Mouse (Mus musculus) spleen, adult 12 weeks (tissue): ENCODE data around the gene Cep72.
"Not testable (repeated sequence)": the region's sequence is repeated elsewhere in the genome, so short reads cannot be mapped to it uniquely, and the experiment has no call there.

Experiments used
- DNase-seq: peaks from one replicate; pipeline ENCODE4 v3.0.0; 2022; ENCODE audit warnings: low spot score

Gene Cep72

GRCm38 (mm10) chr13:74030691-74031090, 31.4 kb downstream of the Cep72 start:
- DNase-seq: no peak

DNA sequence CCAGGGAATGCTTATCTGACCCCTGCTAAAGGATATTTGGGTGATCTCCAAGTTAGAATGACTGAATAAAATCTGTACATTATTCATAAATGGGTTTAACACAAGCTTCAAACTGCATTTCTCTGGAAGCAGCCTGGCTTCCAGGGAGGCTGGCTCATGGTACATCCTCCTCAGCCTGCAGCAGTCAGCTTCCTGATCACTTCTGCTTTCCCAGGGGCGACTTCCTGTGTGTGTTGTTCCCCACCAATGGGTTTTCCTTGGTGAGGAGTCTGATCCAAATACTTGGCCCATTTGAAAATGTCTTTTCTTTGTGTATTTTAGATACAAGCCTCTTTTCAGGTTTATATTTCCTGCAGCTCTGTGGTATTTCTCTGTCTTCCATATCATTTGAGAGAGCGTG, 33.1 kb downstream of the Cep72 start:
- no peak for DNase-seq

GRCm38 (mm10) chr13:74028116-74028515, 34.0 kb downstream of the Cep72 start:
- no peak for DNase-seq

DNA sequence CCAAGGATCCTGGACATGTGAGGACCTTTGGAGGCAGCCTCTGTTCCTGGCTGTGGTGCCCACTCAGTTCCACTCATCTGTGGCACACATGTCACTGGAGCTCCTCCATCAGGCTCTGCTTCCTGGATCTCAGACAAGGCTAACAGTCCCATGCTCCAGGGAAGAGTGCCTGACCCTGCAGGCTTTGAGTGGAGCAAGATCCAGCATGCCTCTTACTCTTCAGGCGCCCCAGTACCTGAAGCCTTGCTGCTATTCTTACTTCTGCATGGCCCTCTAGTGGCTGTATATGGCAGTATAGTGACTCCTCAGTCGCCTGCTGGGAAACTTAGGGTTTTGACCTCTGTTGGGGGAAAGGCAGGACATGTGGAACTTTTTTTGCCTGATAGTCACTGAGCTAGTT, 35.9 kb downstream of the Cep72 start:
- no peak for DNase-seq

- no peak for DNase-seq
These were observed 36.7 kb downstream of the Cep72 start for GRCm38 (mm10) chr13:74025151-74026081.

DNA sequence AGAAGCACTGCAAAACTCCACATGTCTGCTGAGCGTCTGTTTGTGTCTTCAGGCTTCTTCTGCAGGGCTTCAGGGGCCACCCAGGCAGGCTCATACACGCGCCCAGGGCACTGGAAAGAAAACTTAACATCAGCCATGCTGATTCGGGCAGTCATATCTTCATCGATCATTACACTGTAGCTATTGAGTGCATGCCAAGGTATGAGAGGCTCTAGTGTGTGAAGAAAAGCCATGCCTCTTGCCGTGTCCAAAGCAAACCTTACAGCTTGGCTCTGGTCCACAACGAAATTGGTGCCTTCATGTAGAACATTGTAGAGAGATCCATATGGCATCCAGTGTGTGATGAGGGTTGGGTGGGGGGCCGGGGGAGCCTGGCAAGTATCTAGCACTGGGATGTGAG, 43.1 kb downstream of the Cep72 start:
- DNase-seq: not testable (repeated sequence)

GRCm38 (mm10) chr13:74017426-74017825, 44.7 kb downstream of the Cep72 start:
- DNase-seq: no peak

DNA sequence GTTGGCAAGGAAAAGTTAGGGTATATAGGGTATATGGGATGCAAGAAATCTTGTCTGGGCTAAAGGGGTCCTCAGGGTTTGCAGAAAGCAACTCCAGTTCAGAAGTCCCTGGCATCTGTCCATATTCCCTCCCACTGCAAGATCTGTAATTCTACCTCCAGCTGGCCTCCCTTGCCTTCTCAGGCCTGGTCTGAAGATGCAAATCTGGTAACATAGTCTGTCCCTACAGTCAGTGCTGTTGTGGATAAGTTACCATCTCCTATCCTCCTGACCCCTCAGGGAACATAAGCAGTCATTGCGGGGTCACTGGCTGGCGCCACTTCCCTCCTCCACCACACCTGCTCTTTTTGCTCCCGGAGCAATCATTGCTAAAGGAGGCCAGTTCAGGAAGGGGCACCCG, 46.2 kb downstream of the Cep72 start:
- no peak for DNase-seq

- DNase-seq: no peak
These were observed 51.4 kb downstream of the Cep72 start for GRCm38 (mm10) chr13:74010678-74011077.

DNA sequence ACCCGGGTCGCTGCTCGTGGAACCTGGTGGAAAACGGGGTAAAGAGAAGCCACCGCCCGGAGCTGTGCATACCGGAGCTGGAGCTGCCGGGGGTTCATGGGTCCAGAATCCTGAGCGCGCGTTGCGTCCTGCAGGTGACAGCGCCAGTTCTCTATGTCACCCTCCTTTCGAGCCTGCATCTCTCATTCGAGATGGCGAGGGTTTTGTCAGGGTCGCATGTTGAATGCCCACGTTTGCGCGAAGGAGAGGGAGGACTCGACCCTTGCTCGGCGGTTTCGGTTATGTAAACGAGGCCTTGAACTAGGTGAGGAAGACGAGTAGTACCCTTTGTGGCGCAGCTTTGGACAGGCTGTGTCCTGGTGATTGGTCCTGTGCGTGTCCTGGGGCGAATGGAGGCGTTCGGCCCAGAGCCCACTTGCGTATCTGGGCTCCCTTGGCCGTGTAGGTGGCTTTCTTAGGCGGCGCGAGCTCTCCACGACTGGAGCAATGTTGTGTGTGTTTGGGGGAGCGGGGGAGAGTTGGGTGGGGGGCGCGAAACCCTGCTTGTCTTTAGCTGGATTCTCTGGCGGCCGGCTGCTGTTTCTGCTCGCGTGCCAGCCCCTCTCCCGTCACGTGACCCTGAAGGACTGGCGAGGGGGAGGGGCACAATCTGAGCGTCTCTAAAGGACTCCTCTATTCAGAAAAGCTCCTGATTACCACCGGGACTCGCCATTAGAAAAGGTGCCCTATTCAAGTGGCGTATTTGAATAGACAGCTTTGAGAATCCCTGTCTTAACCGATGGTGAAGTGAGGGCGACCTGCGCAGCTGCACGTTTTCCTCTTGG, 52.1 kb downstream of the Cep72 start:
- DNase-seq: no peak

DNA sequence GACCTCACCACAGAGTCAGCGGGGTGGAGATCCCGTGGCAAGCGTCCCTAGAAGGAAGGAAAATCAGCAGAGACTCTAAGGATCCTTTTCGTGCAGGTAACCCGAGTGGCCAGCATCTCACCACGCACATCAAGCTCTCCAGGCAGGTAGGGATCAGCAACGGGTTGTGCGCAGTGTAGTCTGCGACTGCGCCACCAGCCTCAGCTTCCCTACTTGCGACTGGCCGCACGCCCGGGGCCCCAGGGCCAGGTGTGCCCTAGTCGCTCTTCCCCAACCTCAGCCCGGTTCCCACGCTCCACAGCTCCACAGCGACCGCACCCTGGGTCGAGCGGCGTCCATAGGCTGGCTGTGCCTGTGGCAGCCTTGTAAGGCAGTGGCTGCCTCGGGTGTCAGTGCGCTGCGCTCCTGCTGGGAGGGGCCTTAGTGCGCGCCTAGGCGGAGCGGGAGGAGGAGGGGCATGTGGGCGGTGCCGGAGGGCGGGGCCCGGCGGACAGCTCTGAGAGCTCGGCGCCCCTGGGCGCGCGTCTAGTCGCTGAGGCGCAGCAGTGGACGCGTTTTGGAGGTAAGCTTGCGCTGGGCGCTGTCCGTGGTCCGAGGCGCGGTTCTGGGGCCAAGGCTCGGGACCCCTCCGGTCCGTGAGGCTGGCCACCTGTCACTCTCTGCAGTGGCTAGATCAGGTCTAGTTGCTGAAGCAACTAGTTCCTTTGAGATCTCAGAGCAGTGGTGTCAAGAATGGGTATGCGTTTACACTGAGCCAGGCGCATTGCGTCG, 53.0 kb downstream of the Cep72 start, which contains the start of gene Tppp:
Gene Tppp (plus strand): TSS at position 460 of the 771 bp plus-strand sequence.
- peak; percentile 81 for DNase-seq

DNA sequence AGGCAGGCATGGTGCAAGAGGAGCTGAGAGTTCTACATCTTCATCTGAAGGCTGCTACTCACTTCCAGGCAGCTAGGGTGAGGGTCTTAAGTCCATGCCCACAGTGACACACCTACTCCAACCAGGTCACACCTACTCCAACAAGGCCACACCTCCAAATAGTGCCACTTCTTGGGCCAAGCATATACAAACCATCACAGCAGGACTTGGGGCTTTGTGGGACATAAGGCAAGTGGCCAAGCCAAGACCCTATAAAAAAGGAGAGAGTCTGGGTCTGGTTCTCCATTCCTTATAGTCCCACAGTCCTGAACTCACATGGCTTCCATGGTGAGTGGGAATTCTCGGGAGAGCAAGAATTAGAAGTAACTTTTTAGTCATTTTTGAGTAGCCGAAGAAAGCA, 53.9 kb downstream of the Cep72 start:
- DNase-seq: not testable (repeated sequence)

DNA sequence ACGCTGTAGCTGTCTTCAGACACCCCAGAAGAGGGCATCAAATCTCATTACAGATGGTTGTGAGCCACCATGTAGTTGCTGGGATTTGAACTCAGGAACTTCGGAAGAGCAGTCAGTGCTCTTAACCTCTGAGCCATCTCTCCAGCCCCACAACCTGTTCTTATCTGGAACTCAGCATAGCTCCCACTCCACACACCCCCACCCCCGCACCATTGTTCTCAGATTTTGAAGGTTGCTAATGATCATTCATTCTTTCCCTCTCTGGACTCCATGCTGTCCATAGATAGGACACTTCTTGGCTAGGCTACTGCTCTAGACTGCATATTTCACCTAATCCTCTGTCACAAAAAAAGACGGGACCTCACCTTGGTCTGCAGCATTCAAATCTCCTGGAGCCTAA, 55.2 kb downstream of the Cep72 start:
- not testable (repeated sequence) for DNase-seq

DNA sequence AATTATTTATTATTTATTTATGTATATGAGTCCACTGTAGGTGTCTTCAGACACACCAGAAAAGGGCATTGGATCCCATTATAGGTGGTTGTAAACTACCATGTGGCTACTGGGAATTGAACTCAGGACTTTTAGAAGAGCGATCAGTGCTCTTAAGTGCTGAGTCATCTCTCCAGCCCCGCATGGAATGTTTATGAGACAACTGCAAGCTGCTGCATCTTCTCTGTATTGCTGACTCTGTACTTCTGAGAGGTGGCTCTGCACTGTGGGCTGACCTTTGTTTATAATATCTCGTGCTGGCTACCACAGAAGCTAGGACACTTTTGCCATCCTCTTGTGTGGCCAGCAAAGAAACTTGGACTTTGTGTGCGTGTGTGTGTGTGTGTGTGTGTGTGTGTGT, 60.6 kb downstream of the Cep72 start:
- no peak for DNase-seq

DNA sequence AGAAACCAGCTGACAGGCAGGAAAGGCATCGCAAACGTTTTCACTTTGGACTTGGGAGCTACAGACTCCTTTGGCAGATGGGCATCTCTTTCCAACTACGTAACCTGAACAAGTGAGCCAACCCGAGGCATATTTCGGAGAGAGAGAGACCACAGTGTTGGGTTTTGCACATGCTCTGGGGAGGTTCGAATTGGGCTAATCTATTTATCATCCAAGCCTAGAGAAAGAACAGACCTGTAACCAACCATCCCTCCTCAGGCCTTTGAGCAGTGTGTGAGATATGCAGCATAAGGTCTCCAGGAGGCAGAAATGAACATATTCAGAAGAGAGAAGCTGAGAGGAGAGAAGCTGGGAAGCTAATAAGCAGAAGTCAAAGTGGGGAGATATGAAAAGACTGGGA, 61.1 kb downstream of the Cep72 start:
- DNase-seq: no peak

GRCm38 (mm10) chr13:74000519-74000918, 61.6 kb downstream of the Cep72 start:
- no peak for DNase-seq

DNA sequence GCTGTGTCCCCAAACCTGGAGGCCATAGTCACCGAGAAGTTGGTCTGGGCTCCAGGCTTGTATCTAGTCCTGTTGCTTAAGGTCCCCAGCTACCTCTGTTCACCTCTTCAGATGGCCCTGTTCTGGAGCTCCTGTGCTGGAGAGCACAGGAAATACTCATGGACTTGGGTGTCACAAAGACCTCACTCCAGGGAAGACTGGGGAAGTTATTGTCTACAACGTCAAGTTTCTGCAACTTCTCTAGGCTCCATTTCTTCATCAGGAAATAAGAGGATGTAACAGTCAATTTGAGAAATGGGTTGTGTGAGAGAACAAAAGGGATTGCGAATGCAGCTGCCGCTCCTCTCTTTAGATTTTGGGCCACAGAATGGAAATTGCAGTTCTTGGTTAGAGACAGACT, 65.6 kb downstream of the Cep72 start:
- DNase-seq: no peak

DNA sequence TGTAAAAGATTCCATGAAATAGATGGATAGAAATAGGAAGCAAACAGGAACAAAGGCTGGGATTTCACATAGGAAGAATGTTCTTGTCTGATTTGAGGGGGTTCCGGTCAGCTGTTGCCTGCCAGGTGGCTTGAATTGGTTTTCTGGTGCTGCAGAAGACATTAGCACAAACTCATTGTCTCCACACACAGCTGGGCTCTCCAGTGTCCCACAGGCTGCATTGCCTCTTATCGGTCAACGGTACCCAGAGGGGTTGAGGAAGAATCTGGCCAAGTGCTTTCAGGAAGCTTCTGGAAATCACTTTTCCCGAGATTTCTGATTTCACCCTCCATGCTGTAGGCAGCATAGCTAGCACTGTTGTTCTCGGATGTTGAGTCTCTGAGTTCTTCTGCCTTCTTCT, 70.8 kb downstream of the Cep72 start:
- no peak for DNase-seq

DNA sequence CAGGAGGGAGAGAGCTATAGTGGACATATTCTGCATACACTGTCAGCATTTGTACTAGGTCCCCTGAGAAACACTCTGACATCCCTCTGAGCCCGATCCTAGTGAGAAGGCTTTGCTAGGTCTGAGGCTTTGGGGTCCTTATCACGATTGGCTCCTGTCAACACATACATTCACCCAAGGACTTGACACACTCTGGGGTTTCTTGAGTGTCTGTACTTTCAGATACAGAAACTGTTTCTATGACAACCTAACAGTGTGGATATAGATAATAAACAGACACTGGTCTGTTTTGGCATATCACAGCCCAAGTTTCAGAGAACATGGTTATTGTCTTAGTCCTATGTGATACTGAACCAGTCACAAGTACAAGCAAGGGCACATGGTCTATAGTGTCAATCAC, 71.3 kb downstream of the Cep72 start:
- no peak for DNase-seq

- no peak for DNase-seq
These were observed 71.8 kb downstream of the Cep72 start for GRCm38 (mm10) chr13:73990325-73990724.
